Mouse (Mus musculus): ENCODE results near the gene Apoa5. TPM values are rescaled to one million over a fixed set of nuclear protein-coding genes. Genes with fewer than 3 reads are reported as not detected.

The Apoa5 gene
- not detected in 2 replicates for total RNA-seq (2023)

DNA sequence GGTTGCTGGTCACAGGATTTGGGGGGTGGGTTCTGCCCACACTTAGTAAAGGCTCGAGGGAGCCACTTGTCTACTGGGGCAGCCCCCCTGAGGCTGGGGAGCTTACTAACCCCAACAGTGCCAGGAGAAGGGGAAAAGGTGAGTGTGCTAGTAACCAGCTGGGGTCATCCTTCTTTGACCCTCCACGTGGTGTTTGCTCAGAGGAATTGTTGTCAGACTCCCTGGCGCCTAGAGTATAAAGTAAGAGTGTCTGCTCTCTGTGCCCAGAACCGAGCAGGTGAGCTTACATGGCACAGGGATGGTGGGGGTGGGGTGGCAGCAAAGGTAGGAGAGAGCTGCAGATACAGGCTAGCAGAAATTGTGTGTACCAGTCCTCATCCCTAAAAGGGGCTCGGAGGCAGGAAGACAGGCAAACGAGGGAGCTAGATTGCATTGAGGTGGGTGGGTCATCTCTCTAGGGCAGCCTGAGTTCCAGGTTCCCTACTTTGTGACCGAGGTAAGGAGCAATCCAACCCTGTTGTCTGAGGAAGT, at the start of gene Apoa5:
Gene Apoa5, plus strand, starts transcription at position 291 of the 531 bp plus-strand sequence.

GRCm38 (mm10) chr9:46228491-46228890, 39.9 kb upstream of the Apoa5 start, which contains the start of gene Apoa1:
Gene Apoa1, plus strand, starts transcription at chr9:46228580.

DNA sequence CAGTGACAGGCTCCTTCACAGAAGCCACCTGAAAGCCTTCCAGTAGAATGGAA, 33.0 kb upstream of the Apoa5 start, which contains the start of gene Apoc3:
Gene Apoc3, minus strand, starts transcription at position 41 of the 53 bp plus-strand sequence.

GRCm38 (mm10) chr9:46240526-46241153, 27.8 kb upstream of the Apoa5 start, which contains the start of gene Apoa4:
Gene Apoa4, plus strand, starts transcription at chr9:46240696.

GRCm38 (mm10) chr9:46272677-46273454, 4.4 kb downstream of the Apoa5 start, which contains the start of gene Zpr1:
Gene Zpr1, plus strand, starts transcription at chr9:46273064.

GRCm38 (mm10) chr9:46282631-46283436, 14.4 kb downstream of the Apoa5 start, which contains the start of gene Bud13:
Gene Bud13, plus strand, starts transcription at chr9:46283008.

GRCm38 (mm10) chr9:46319886-46320285, 51.5 kb downstream of the Apoa5 start, which contains the start of gene 4931429L15Rik:
Gene 4931429L15Rik, minus strand, starts transcription at chr9:46319986.

Other genes with a start within 250 kb of the Apoa5 start
- not detected in 2 replicates for gene Apoa1, start 40.1 kb upstream of the Apoa5 start, total RNA-seq (2023)
- not detected in 2 replicates for gene Apoc3, start 33.0 kb upstream of the Apoa5 start, total RNA-seq (2023)
- not detected in 2 replicates for gene Apoa4, start 27.9 kb upstream of the Apoa5 start, total RNA-seq (2023)
- gene Zpr1, start 4.4 kb downstream of the Apoa5 start, total RNA-seq (2023) = 31.4 and 54.5 TPM in 2 replicates
- gene Bud13, start 14.4 kb downstream of the Apoa5 start, total RNA-seq (2023) = 16.8 and 20.8 TPM in 2 replicates
- gene 4931429L15Rik, start 51.4 kb downstream of the Apoa5 start, total RNA-seq (2023) = not detected in 2 replicates

Data from neutrophil, adult 65 days (primary cell).